Mouse (Mus musculus): Measurements from ENCODE around the gene Vill. TPM values are rescaled to one million over a fixed set of nuclear protein-coding genes. Genes with fewer than 3 reads are reported as not detected.

Gene Vill
- 35.6 and 36.7 TPM in 2 replicates for polyA plus RNA-seq (2014; fragmentation: Nextera tagmentation; extraction: Ambion mirVana)

DNA sequence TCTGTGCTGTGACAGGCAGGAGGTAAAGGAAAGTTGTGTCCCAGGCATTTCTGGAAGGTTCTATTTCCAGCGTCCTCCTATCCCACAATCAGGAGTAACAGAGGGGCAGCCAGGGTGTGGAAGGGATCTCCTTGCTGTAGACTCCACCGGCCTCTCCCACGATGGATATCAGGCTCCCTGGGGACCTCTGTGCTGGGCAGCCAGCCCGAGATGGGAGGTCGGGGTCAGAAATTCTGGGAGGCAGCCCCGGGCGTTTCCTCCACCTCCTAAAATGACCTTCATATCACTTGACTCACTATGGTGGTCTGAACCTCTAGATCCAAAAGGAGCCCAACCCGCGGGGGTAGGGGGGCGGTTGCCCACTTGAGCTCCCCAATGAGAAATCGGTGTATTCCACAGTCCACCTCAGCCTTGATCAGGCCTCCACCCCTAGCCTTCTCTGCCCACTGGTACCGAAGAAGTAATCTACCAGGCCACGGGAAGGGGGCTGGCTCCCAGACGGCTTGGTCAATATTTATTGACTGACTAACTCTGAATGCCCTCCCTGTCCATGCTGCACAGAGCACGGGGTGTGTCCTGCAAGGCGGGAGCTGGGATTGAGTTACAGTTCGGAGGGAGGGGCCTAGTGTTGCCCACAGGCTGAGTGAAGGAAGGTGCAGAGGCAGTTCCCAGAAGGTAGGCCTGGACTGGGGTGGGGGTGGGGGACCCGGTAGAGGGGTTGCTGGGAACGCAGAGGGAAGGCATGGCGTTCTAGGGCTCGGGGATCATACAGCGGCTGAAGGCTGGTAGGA, at the start of gene Vill:
Vill (plus strand) TSS at position 625 of the 791 bp plus-strand sequence.
- Histone ChIP-seq H3K9ac (peak within 1 kb of the TSS; percentile 64), H3K4me3 (ENCODE audit: low read depth, low read length) (peak within 1 kb of the TSS; percentile 46), H3K27me3 (ENCODE audit: insufficient read depth, low read length) (0 out of 2 replicates have a peak, but pooled peaks cover 3% of the 10 kb centered on the region), H3K36me3 (ENCODE audit: insufficient read depth) (no peaks in the 10 kb centered on the region), H3K4me1 (ENCODE audit: insufficient read depth) (peaks cover 11% of the 10 kb centered on the region; the same call in 1 of the 2 replicates), H3K4me2 (peak within 1 kb of the TSS; percentile 74), H3K27ac (ENCODE audit: low read depth) (peak within 1 kb of the TSS; percentile 80), H3K9me3 (ENCODE audit: low read depth, low read length) (no peaks in the 10 kb centered on the region)
- WGBS: 6% methylated on average over 22 of the region's 22 CpGs
- ATAC-seq (ENCODE audit: insufficient read depth) (peak; percentile 95), DNase-seq (peak; percentile 83)
- no peak for TF ChIP-seq CTCF (IDR thresholded peaks at IDR 0.05; ENCODE audit: low read depth)

DNA sequence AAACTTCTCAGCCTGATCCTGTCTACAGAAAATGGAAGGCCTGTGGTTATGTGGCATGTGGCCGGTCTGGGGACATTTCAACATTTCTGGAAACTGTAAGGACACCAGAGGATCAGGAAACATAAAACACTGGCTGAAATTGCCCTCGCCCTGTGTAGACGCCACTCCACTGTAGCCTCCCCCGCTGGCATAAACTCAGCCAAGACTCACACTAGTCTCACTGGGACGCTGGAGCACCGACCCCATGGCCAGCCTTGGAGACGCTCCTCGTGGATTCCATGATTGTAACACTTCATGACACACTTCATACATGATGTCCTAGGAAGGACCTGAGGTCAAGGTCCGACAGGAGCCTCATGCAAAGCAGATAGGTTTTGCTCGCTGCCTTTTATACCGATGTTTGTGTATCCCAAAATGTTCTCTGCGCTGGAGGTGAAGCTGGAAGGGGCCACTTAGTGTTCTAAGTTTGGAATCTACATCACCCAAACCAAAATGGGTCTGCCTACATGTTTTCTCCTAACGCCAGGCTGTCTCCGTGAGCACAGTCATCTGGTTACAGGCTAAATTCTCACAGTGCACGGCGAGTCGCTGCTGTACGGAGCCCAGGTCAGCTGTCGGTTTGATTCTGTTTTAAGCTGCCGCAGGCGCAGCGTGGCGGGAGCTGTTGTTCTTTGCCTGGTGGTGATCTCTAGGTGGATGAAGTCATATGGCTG, 48.4 kb upstream of the Vill start:
- peaks cover 19% of the 10 kb centered on the region for H3K4me1 ChIP-seq (ENCODE audit: insufficient read depth)
- TF ChIP-seq CTCF (IDR thresholded peaks at IDR 0.05; ENCODE audit: low read depth): no peak
- no peak overlapping the region for H3K9ac ChIP-seq
- no peaks in the 10 kb centered on the region for H3K36me3 ChIP-seq (ENCODE audit: insufficient read depth)
- H3K4me2 ChIP-seq: no peak overlapping the region
- H3K27ac ChIP-seq (ENCODE audit: low read depth): no peak overlapping the region
- no peaks in the 10 kb centered on the region for H3K9me3 ChIP-seq (ENCODE audit: low read depth, low read length)
- ATAC-seq (ENCODE audit: insufficient read depth) (no peak), DNase-seq (no peak)
- H3K27me3 ChIP-seq (ENCODE audit: insufficient read depth, low read length): no peaks in the 10 kb centered on the region
- WGBS: 77% methylated on average over 23 of the region's 23 CpGs
- no peak overlapping the region for H3K4me3 ChIP-seq (ENCODE audit: low read depth, low read length)

DNA sequence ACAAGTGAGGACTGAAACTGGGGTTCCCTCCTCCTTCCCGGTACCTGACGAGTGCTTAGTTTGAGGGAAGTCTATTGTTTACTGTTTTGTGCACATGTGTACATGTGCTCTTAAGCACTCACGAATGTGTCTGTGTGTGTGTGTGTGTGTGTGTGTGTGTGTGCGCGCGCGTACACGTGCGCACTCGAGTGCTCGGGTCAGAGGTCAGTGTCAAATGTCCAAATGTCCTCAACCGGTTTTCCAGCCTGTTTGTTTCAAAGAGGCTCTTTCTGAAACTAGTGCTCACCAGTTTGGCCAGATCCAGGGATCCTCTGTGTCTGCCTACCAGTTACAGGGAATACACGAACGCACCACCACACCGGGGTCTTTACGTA, 47.9 kb upstream of the Vill start:
- ATAC-seq (ENCODE audit: insufficient read depth) (no peak), DNase-seq (no peak)
- 78% methylated on average over 16 of the region's 16 CpGs for WGBS
- H3K27me3 ChIP-seq (ENCODE audit: insufficient read depth, low read length): no peaks in the 10 kb centered on the region
- H3K27ac ChIP-seq (ENCODE audit: low read depth): no peak overlapping the region
- no peak overlapping the region for H3K9ac ChIP-seq
- H3K9me3 ChIP-seq (ENCODE audit: low read depth, low read length): no peaks in the 10 kb centered on the region
- peaks cover 25% of the 10 kb centered on the region for H3K4me1 ChIP-seq (ENCODE audit: insufficient read depth)
- H3K4me3 ChIP-seq (ENCODE audit: low read depth, low read length): no peak overlapping the region
- no peak for TF ChIP-seq CTCF (IDR thresholded peaks at IDR 0.05; ENCODE audit: low read depth)
- H3K36me3 ChIP-seq (ENCODE audit: insufficient read depth): no peaks in the 10 kb centered on the region
- H3K4me2 ChIP-seq: no peak overlapping the region

DNA sequence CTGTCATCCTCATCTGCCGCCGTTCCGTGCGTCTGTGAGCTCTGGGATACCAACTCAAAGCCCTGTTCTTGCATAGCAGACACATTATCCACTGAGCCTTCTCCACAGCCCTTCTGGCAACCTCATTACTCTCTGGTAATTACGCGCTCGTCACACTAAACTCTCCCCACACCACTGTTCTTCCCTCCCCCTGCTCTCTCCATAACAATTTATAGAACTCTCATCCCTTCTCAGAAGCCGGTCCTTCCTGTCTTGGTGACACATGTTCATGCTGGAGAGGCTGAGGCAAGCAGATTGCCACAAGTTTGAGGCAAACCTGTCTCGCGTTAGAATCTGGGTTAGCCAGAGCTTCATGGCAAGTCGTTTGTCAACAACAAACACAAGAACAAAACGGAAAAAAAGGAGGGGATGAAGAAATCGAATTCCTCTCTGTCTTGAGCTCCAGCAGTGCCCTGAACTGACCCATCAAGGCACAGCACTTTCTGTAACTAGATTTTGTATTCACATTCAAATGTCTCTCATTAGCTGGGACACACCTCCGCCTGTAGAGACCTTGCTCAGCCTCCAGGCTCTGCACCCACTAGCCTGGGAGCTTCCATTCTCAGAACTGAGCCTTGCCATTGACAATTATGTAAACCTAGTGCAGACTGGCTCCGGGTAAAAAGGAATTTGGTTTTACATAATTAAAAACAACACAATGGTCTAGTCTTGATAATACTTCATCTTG, 47.1 kb upstream of the Vill start:
- WGBS: 77% methylated on average over 15 of the region's 15 CpGs
- DNase-seq (no peak), ATAC-seq (ENCODE audit: insufficient read depth) (no peak)
- H3K27me3 ChIP-seq (ENCODE audit: insufficient read depth, low read length): no peaks in the 10 kb centered on the region
- H3K9ac ChIP-seq: no peak overlapping the region
- H3K4me1 ChIP-seq (ENCODE audit: insufficient read depth): peaks cover 27% of the 10 kb centered on the region
- TF ChIP-seq CTCF (IDR thresholded peaks at IDR 0.05; ENCODE audit: low read depth): no peak
- no peaks in the 10 kb centered on the region for H3K9me3 ChIP-seq (ENCODE audit: low read depth, low read length)
- H3K4me2 ChIP-seq: no peak overlapping the region
- H3K4me3 ChIP-seq (ENCODE audit: low read depth, low read length): no peak overlapping the region
- H3K27ac ChIP-seq (ENCODE audit: low read depth): no peak overlapping the region
- no peaks in the 10 kb centered on the region for H3K36me3 ChIP-seq (ENCODE audit: insufficient read depth)

DNA sequence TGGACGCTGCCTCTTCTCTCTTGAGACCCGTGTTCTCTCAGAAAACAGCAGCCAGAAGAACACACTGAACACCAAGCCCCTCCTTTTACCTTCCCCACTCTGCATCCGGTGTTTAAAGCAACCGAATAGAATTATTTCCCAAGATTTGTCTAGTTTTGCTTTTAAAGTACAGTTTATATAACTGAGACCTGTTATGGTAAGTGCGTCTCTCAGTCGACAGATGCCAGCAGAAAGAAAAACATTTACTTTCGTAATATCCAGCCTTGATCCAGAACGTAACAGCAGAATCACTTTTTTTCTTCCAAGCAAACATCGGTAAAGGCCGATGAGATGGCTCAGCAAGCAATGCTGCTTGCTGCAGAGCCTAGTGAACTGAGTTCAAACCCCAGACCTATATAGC, 45.3 kb upstream of the Vill start:
- ATAC-seq (ENCODE audit: insufficient read depth): no peak
- Histone ChIP-seq H3K27me3 (ENCODE audit: insufficient read depth, low read length) (no peaks in the 10 kb centered on the region), H3K9ac (no peak overlapping the region), H3K4me1 (ENCODE audit: insufficient read depth) (peaks cover 15% of the 10 kb centered on the region), H3K4me3 (ENCODE audit: low read depth, low read length) (no peak overlapping the region), H3K9me3 (ENCODE audit: low read depth, low read length) (no peaks in the 10 kb centered on the region), H3K27ac (ENCODE audit: low read depth) (0 out of 2 replicates have a peak overlapping the region, but pooled peaks have one; percentile 6), H3K4me2 (no peak overlapping the region), H3K36me3 (ENCODE audit: insufficient read depth) (0 out of 2 replicates have a peak, but pooled peaks cover 13% of the 10 kb centered on the region)
- 43% methylated on average over 10 of the region's 10 CpGs for WGBS
- DNase-seq: no peak
- TF ChIP-seq CTCF (IDR thresholded peaks at IDR 0.05; ENCODE audit: low read depth): no peak

DNA sequence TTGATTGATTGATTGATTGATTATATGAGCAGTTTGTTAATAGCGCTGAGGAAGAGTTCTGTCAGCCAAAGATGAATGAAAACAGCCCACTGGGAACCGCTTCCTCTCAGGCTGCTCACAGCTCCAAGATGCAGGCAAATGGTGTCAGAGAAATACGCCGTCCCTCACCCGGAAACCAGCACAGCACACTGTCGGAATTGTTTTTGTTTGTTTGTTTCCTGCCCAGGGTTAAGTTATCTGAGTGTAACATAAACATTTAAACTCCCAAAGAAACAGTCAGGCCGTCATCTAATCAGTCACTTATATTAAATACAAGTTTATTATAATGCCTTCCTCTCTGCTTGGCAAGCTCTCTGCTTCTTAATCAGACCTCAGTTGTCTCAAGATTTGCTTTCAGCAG, 43.7 kb upstream of the Vill start:
- Histone ChIP-seq H3K4me2 (no peak overlapping the region), H3K36me3 (ENCODE audit: insufficient read depth) (peaks cover 25% of the 10 kb centered on the region), H3K27me3 (ENCODE audit: insufficient read depth, low read length) (no peaks in the 10 kb centered on the region), H3K27ac (ENCODE audit: low read depth) (peak overlapping the region; percentile 86; the same call in 1 of the 2 replicates), H3K9ac (no peak overlapping the region), H3K4me1 (ENCODE audit: insufficient read depth) (peaks cover 12% of the 10 kb centered on the region), H3K4me3 (ENCODE audit: low read depth, low read length) (no peak overlapping the region), H3K9me3 (ENCODE audit: low read depth, low read length) (no peaks in the 10 kb centered on the region)
- TF ChIP-seq CTCF (IDR thresholded peaks at IDR 0.05; ENCODE audit: low read depth): no peak
- DNase-seq: peak; percentile 79
- ATAC-seq (ENCODE audit: insufficient read depth): peak; percentile 41; the same call in 1 of the 2 replicates
- 27% methylated on average over 7 of the region's 7 CpGs for WGBS

Data from lung, embryonic 14.5 days (tissue).